Mouse (Mus musculus): ENCODE measurements around the gene Gm8926. TPM values are rescaled to one million over a fixed set of nuclear protein-coding genes. Genes with fewer than 3 reads are reported as not detected.
"Not testable (repeated sequence)": the region's sequence is repeated elsewhere in the genome, so short reads cannot be mapped to it uniquely, and the experiment has no call there.

The Gm8926 gene
- not detected in 2 replicates for polyA plus RNA-seq (2015; fragmentation: Nextera tagmentation; extraction: Ambion mirVana)

DNA sequence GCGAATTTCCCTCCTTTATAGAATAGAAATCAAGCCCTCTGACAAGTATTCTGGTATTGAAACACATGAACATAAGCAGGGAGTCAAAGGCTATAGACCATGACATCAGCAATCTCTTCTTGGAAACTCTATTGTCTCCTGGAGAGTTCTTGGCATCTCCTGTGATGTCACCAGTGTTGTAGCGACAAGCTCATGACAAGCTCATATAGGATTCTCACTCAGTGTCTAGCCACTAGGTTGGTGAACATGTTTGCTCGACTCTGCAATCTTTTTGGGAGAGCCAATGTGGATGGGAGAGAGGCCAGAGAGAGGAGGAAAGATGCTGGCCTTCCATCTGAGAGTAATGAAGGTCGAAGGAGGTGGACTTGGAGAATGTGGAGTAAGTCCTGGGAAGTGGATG is at the start of gene Gm8926:
Gm8926 (plus strand) TSS at position 301 of the 400 bp plus-strand sequence.
- not testable (repeated sequence) for H3K4me3 ChIP-seq (replicated peaks; ENCODE audit: low read length); ATAC-seq (ENCODE audit: insufficient read depth, low FRiP score); H3K27me3 ChIP-seq (ENCODE audit: control insufficient read depth, insufficient read depth, low read length); H3K4me2 ChIP-seq (ENCODE audit: low read depth, low read length); H3K36me3 ChIP-seq (ENCODE audit: control insufficient read depth, insufficient read depth, low read length); H3K9ac ChIP-seq (ENCODE audit: low read length); H3K4me1 ChIP-seq (ENCODE audit: control insufficient read depth, insufficient read depth, low read length); H3K27ac ChIP-seq (ENCODE audit: low read length); H3K9me3 ChIP-seq (replicated peaks; ENCODE audit: control insufficient read depth, low read length)
- 67% methylated on average over 1 of the region's 4 CpGs for WGBS

Other genes with a start within 250 kb of the Gm8926 start
- gene Gm6460, start 175.6 kb upstream of the Gm8926 start, polyA plus RNA-seq (2015; fragmentation: Nextera tagmentation; extraction: Ambion mirVana): not detected in 2 replicates
- not detected in 2 replicates for gene Gm8922, start 88.6 kb upstream of the Gm8926 start, polyA plus RNA-seq (2015; fragmentation: Nextera tagmentation; extraction: Ambion mirVana)
- not detected in 2 replicates for gene Gm6465, start 75.0 kb downstream of the Gm8926 start, polyA plus RNA-seq (2015; fragmentation: Nextera tagmentation; extraction: Ambion mirVana)
- not detected in 2 replicates for gene 4933402N22Rik, start 147.5 kb downstream of the Gm8926 start, polyA plus RNA-seq (2015; fragmentation: Nextera tagmentation; extraction: Ambion mirVana)